Mouse (Mus musculus): Measurements from ENCODE around the gene Prim2.

Gene Prim2

GRCm38 (mm10) chr1:33541708-33542107 lies 127.9 kb downstream of the Prim2 start:
- DNase-seq (ENCODE audit: low read depth, low spot score), result no peak

- no peak for DNase-seq (ENCODE audit: low read depth, low spot score)
Observed at GRCm38 (mm10) chr1:33537948-33538347, 131.6 kb downstream of the Prim2 start.

GRCm38 (mm10) chr1:33536272-33537004 lies 133.2 kb downstream of the Prim2 start:
- DNase-seq (ENCODE audit: low read depth, low spot score), result no peak

GRCm38 (mm10) chr1:33535140-33535686 lies 134.4 kb downstream of the Prim2 start:
- no peak for DNase-seq (ENCODE audit: low read depth, low spot score)

- no peak for DNase-seq (ENCODE audit: low read depth, low spot score)
Observed at GRCm38 (mm10) chr1:33531860-33532259, 137.7 kb downstream of the Prim2 start.

- DNase-seq (ENCODE audit: low read depth, low spot score), result no peak
Observed at GRCm38 (mm10) chr1:33531097-33531856, 138.3 kb downstream of the Prim2 start.

DNA sequence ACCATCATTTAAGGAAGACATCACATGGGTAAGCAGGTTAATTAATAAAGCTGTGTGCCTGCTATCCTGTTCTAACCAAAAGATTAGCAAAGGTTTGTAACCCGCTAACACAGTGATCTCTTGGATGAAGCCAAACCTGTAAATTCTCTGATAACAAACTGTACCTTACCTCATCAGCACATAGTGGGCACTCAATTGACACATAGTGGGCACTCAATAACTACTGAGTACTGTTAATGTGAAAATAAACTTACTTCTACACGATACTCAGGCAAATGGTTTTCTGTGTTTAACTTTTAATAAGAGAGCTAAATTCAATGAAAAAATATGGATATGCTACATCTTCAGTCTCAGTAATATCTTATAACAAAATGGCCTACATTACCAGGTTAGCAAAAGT lies 139.1 kb downstream of the Prim2 start:
- DNase-seq (ENCODE audit: low read depth, low spot score), result no peak

GRCm38 (mm10) chr1:33529543-33530232 lies 139.9 kb downstream of the Prim2 start:
- DNase-seq (ENCODE audit: low read depth, low spot score), result no peak

GRCm38 (mm10) chr1:33527352-33527863 lies 142.2 kb downstream of the Prim2 start:
- DNase-seq (ENCODE audit: low read depth, low spot score), result peak; percentile 3

GRCm38 (mm10) chr1:33523223-33523622 lies 146.4 kb downstream of the Prim2 start:
- DNase-seq (ENCODE audit: low read depth, low spot score), result no peak

DNA sequence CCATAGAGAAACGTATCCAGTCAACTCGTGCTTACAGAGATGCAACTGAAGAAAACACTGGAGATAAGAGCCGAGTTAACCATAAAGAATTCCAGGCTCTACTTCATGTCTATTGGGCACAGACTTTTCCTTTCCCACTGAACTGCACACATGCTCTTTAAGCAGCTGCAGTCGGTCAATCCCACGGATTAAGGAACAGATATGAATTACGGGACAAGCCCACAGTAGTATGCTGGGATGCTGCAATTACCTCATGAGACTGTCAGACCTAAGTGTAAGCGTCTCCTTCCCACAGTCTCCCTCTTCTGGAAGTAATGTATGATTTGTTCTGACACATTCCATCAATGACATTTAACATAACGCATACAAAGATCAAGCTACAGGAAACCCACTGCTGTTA lies 154.5 kb downstream of the Prim2 start:
- no peak for DNase-seq (ENCODE audit: low read depth, low spot score)

DNA sequence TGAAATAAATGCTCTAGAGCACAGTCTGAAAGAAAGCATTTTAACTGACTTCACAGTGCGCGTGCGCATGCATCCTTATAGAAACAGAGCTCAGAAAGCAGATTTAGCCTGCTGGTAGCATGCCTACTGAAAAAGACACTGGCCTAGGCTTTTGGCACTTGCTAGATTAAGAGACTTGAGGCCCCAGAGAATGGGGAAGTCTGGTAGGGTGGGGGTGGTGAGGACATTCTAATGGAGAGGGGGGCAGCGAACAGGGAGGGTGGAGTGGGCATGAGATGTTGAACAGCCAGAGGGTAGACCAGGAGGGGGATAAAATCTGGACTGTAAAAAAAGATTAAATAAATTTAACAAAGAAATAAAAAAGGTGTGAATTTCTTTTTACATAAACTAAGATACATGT lies 158.3 kb downstream of the Prim2 start:
- no peak for DNase-seq (ENCODE audit: low read depth, low spot score)

DNA sequence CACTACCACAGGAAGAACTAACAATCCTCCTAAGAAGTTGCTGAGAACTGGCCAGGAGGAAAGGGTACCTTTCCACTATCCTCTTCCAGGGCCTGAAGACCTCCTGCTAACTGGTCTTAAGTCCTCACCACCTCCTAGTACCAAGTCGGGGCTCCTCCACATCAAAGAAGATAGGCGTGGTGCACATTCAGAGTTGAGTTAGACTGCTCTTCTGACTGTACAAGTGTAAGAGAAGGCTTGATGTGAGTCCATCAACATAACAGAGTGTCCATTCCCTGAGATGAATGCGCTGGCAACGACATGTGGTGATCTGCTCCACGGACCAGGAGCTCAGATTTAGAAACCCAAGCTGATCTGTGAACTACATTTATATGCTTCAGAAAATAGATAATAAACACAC lies 165.2 kb downstream of the Prim2 start:
- DNase-seq (ENCODE audit: low read depth, low spot score), result no peak

DNA sequence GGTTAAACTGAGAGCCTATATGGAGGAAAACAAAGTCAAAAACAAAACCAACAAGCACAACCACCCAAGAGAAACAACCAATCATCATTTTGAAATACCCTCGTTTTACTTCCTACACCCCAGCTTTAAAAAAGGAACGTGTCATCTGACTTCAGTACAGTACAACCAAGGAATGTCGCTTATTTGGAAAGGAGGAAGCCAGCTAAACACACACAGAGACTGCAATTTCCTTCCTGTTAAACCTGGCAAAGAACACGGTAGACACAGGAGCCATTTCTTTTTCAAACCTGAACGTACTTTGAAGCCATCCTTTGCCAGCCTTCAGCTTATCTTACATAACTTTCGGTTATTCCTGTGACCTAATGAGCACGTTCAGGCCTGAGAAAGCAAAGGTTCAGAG lies 166.7 kb downstream of the Prim2 start:
- DNase-seq (ENCODE audit: low read depth, low spot score), result no peak

DNA sequence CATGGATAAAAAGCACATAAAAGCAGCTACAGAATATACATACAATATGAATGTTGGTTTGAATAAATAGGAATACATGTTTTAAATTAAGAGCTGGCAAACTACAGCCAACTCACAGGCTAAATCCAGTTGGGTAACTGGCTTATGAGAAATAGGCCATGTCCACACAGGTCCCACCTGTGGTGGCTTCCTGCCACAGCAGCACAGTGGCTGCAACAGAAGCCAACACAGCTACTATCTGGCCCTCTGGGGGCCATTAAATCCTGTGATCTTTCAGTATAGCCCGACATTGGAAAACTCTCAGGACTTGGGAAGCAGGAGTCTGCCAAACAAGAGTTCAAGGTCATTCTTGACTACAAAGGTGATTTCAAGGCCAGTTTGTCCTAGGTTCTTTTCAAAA lies 167.3 kb downstream of the Prim2 start:
- no peak for DNase-seq (ENCODE audit: low read depth, low spot score)

GRCm38 (mm10) chr1:33500111-33500510 lies 169.5 kb downstream of the Prim2 start:
- DNase-seq (ENCODE audit: low read depth, low spot score), result no peak

GRCm38 (mm10) chr1:33499603-33500002 lies 170.0 kb downstream of the Prim2 start:
- no peak for DNase-seq (ENCODE audit: low read depth, low spot score)

- DNase-seq (ENCODE audit: low read depth, low spot score), result no peak
Observed at GRCm38 (mm10) chr1:33496128-33496527, 173.5 kb downstream of the Prim2 start.

DNA sequence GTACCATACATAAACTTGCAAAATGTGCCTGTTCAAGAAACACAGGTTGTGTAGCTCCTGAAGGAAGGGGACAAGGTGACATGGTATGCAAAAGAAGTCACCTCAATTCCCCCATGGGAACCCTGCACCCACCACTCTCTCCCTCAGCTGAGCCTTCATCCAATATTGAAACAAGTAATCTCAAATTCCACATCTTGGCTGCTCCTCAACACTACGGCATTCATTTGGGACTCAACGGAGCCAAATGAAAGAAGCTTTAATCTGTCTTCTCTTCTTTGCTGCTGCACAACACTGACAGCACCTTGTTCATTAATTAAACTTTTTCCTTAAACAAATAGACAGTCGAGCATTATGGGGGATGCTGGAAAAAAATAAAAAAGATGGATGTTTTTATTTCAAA lies 174.0 kb downstream of the Prim2 start:
- DNase-seq (ENCODE audit: low read depth, low spot score), result no peak

DNA sequence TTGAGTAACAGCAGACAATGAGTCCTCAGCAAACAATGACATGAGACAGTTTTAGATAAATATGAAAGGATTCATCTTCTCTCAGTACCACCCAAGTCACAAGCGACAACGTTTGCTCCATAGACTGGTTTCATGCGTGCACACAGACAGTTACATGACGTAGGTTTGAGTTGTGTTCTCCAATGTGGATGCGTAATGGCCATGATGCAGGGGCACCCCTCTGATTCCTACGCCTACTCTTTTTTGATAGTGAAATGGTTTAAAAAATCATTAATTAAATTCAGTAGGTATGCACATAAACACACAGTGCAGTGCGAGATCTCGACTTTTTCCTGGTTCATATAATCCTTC lies 174.4 kb downstream of the Prim2 start:
- DNase-seq (ENCODE audit: low read depth, low spot score), result no peak

- no peak for DNase-seq (ENCODE audit: low read depth, low spot score)
Observed at GRCm38 (mm10) chr1:33494524-33495202, 174.9 kb downstream of the Prim2 start.

DNA sequence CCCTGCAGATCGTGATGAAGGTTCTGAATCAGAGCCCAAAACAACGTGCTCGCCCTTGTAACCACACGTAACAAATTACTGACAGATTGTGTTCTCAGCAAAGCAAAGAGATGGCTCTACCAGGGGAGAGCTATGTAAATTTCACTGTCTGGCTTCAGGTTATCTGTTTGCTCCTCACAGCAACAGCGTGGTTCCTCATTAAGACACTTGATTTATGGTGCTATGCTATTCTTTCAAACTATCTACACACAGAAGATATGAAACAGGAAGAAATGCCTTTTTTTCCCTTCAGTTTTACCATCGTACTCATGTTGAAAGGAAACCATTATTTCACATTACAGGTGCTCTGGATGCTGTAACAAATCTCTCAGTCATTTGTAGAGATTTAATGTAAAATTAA lies 179.4 kb downstream of the Prim2 start:
- no peak for DNase-seq (ENCODE audit: low read depth, low spot score)

All from retina, adult 2 months (tissue).